Mouse (Mus musculus): ENCODE results near the gene Rgs3.

- TF ChIP-seq POLR2A (IDR thresholded peaks at IDR 0.05; ENCODE audit: low read depth, low read length) (no peak), CTCF (IDR thresholded peaks at IDR 0.05; ENCODE audit: borderline replicate concordance, insufficient read depth, low read length) (no peak)
Observed at GRCm38 (mm10) chr4:62711582-62711981, 151.9 kb downstream of the Rgs3 start.
